In the genomic region with DNA sequence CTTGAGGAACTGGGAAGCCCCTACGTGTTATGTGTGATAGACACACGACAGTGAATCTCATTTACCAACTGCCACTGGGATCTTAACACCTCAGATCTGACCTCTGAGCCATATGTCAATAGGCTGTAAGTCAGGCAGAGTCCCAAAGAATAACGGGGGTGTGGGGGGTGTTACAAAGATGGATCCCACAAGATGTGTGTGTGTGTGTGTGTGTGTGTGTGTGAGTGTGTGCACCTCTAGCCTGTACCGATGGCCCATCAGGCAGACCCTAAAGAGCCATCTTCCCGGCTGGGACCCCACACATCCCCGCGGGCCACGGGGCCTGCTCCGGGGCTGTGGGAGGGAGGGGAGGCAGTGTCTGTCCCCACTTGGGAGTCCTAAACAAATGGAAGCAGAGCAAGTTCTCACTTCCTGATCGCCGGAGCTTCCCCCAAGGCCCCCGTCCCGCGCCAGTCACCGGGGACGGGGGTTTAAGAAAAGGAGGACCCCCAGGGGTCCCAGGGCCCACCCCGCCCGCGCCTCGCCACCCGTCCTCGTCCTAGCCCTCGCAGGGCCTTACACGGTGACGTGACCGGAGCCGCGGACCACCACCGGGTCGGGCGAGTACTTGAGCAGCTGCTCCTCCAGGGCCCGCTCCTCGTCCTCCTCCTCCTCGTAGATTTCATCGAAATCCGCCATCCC, we compare ENCODE assay signal across 8 mouse cellular contexts. TPM values are rescaled to one million over a fixed set of nuclear protein-coding genes. Genes with fewer than 3 reads are reported as not detected.
A peak's percentile ranks its signal among the peaks of the same experiment; 100 is the strongest.
DNase-seq lines count a peak whose midpoint lies in the region; ATAC-seq and TF ChIP-seq lines count a peak whose summit lies in the region.

No protein-coding gene starts in this region.

- peak overlapping the region; percentile 89 for H3K4me2 ChIP-seq in limb, embryonic 12.5 days
- peak overlapping the region; percentile 78 for H3K4me2 ChIP-seq in midbrain, embryonic 15.5 days

- no peaks in the 10 kb centered on the region for H3K27me3 ChIP-seq in limb, embryonic 12.5 days
- H3K27me3 ChIP-seq in midbrain, embryonic 15.5 days (replicated peaks) = peaks cover 12% of the 10 kb centered on the region; the same call in 1 of the 2 replicates

- TF ChIP-seq CTCF in bone marrow macrophage, adult 2 months (IDR thresholded peaks at IDR 0.05; ENCODE audit: low read depth, low read length) = no peak

- ATAC-seq in CD4-positive, CD25-positive, alpha-beta regulatory T cell, adult 4 months = peak; percentile 21
- ATAC-seq in limb, embryonic 12.5 days (ENCODE audit: insufficient number of reproducible peaks, insufficient read depth, low FRiP score, low TSS enrichment, low read depth) = peak; percentile 67
- ATAC-seq in midbrain, embryonic 15.5 days (replicated peaks) = peak; percentile 88

- peak overlapping the region; percentile 98 for H3K9ac ChIP-seq in limb, embryonic 12.5 days (replicated peaks)
- H3K9ac ChIP-seq in midbrain, embryonic 15.5 days = peak overlapping the region; percentile 90

- peak overlapping the region; percentile 80 for H3K4me3 ChIP-seq in bone marrow macrophage, adult 2 months (ENCODE audit: insufficient read depth, low read length)
- peak overlapping the region; percentile 99 for H3K4me3 ChIP-seq in limb, embryonic 12.5 days (replicated peaks)
- H3K4me3 ChIP-seq in midbrain, embryonic 15.5 days = peak overlapping the region; percentile 80

- no peak for TF ChIP-seq POLR2A in bone marrow macrophage, adult 2 months (IDR thresholded peaks at IDR 0.05; ENCODE audit: borderline replicate concordance, low read depth, low read length)

- 0 out of 2 replicates have a peak, but pooled peaks cover 10% of the 10 kb centered on the region for H3K36me3 ChIP-seq in limb, embryonic 12.5 days
- no peaks in the 10 kb centered on the region for H3K36me3 ChIP-seq in midbrain, embryonic 15.5 days (replicated peaks)

- H3K9me3 ChIP-seq in limb, embryonic 12.5 days = no peaks in the 10 kb centered on the region
- H3K9me3 ChIP-seq in midbrain, embryonic 15.5 days = no peaks in the 10 kb centered on the region

- WGBS in limb, embryonic 12.5 days = under 1% methylated on average over 35 of the region's 36 CpGs
- under 1% methylated on average over 36 of the region's 36 CpGs for WGBS in midbrain, embryonic 15.5 days

- peak; percentile 20 for DNase-seq in kidney, adult 9 months
- DNase-seq in kidney, postnatal 14 days = no peak
- DNase-seq in forelimb bud, embryonic 11.5 days (ENCODE audit: low read depth, low spot score) = peak; percentile 11
- no peak for DNase-seq in Muller cell, postnatal 12 days (ENCODE audit: inconsistent ontology term)

- H3K4me1 ChIP-seq in bone marrow macrophage, adult 2 months (ENCODE audit: control insufficient read depth, insufficient read depth, low read length) = peaks cover 20% of the 10 kb centered on the region
- peaks cover 14% of the 10 kb centered on the region for H3K4me1 ChIP-seq in limb, embryonic 12.5 days (replicated peaks)
- peaks cover 18% of the 10 kb centered on the region for H3K4me1 ChIP-seq in midbrain, embryonic 15.5 days

- peak overlapping the region; percentile 64; the same call in 1 of the 2 replicates for H3K27ac ChIP-seq in bone marrow macrophage, adult 2 months (ENCODE audit: insufficient read depth, low read depth, low read length)
- peak overlapping the region; percentile 90 for H3K27ac ChIP-seq in limb, embryonic 12.5 days
- H3K27ac ChIP-seq in midbrain, embryonic 15.5 days = peak overlapping the region; percentile 85

RNA-seq across cellular contexts. Expression of a gene that starts 0.8 kb away (rescaled TPM):
- 1 to 10 TPM; 7.2 to 9.1 TPM for polyA plus RNA-seq in CD4-positive, CD25-positive, alpha-beta regulatory T cell, adult 4 months (2017; shearing (Covaris generic))
- 30.7 and 37.9 TPM in 2 replicates for polyA plus RNA-seq in bone marrow macrophage, adult 2 months (2012; ENCODE audit: insufficient read depth, insufficient read length, missing spikeins)
- polyA plus RNA-seq in limb, embryonic 12.5 days (2016; fragmentation: Nextera tagmentation; extraction: Ambion mirVana) = 55.0 and 56.8 TPM in 2 replicates
- polyA plus RNA-seq in midbrain, embryonic 15.5 days (2015; fragmentation: Nextera tagmentation; extraction: Ambion mirVana) = 27.5 and 30.3 TPM in 2 replicates

RNA-seq across cellular contexts. Expression of a gene that starts 31.6 kb away (rescaled TPM):
- polyA plus RNA-seq in CD4-positive, CD25-positive, alpha-beta regulatory T cell, adult 4 months (2017; shearing (Covaris generic)) = not detected
- polyA plus RNA-seq in bone marrow macrophage, adult 2 months (2012; ENCODE audit: insufficient read depth, insufficient read length, missing spikeins) = not detected in 2 replicates
- polyA plus RNA-seq in limb, embryonic 12.5 days (2016; fragmentation: Nextera tagmentation; extraction: Ambion mirVana) = not detected in 2 replicates
- 0.32 and 0.54 TPM in 2 replicates for polyA plus RNA-seq in midbrain, embryonic 15.5 days (2015; fragmentation: Nextera tagmentation; extraction: Ambion mirVana)

Comparison
In these comparisons a context has a peak if more than half of its experiments do, and no peak if none do; other contexts are left out.
1. DNase-seq: peak in kidney, adult 9 months (single experiment) and forelimb bud, embryonic 11.5 days (single experiment); none in kidney, postnatal 14 days (single experiment) and Muller cell, postnatal 12 days (single experiment).
2. ATAC-seq: peak in every context shown above with its lines; median percentile 88 in midbrain, embryonic 15.5 days; 67 in limb, embryonic 12.5 days; 21 in CD4-positive, CD25-positive, alpha-beta regulatory T cell, adult 4 months.
3. Peak in every context shown above with its lines, with median percentiles within 50 percentile points of each other: H3K27ac ChIP-seq and H3K4me3 ChIP-seq.